Mouse (Mus musculus): Measurements from ENCODE around the gene Ube2e2.

DNA sequence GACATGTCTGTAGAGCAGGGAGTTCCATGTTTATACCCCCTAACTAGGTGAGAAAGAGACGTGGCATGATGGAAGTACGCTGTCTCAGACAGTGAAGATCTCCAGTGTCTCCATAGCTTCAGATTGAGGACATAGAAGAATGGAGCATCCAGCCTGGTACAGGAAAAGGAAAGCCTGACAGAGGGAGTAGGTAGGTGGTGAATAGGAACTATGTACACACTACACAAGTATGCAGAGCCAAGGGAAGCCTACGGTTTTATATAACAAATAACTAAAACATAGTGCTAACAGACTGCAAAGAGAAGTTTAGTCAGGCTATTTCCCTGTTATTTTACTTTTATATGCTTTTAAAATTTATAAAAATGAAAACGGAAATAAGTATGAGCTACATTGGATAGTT, 312.3 kb downstream of the Ube2e2 start:
- TF ChIP-seq CTCF (IDR thresholded peaks at IDR 0.05; ENCODE audit: low read depth) (no peak), EP300 (IDR thresholded peaks at IDR 0.05; ENCODE audit: low read depth) (no peak)
